Mouse (Mus musculus): ENCODE results near the gene Ercc5. TPM values are rescaled to one million over a fixed set of nuclear protein-coding genes. Genes with fewer than 3 reads are reported as not detected.
A peak's percentile ranks its signal among the peaks of the same experiment; 100 is the strongest.

Gene Ercc5
- 10 to 100 TPM; 15.4 to 18.8 TPM for total RNA-seq (2021)
- long read RNA-seq, experiment 1, transcript Ercc5-201 (15 exons, 3,907 nt): major isoform, 9 of 16 reads
- long read RNA-seq, experiment 1, partial matches to known transcripts: 2 of 16 reads
- long read RNA-seq, experiment 1, other reads (novel, unspliced or antisense): 5 of 16 reads
- long read RNA-seq, experiment 2, transcript Ercc5-201 (15 exons, 3,907 nt): major isoform, 16 of 22 reads
- long read RNA-seq, experiment 2, partial matches to known transcripts: 2 of 22 reads
- long read RNA-seq, experiment 2, other reads (novel, unspliced or antisense): 3 of 22 reads

- peak; percentile 55 to 76 for DNase-seq (ENCODE audit: low spot score in 2 of 2)
These were observed at the start of gene Ercc5 for GRCm38 (mm10) chr1:44147563-44148381. Ercc5 (plus strand) TSS chr1:44147744.

GRCm38 (mm10) chr1:44101448-44102225, 45.9 kb upstream of the Ercc5 start:
- DNase-seq (ENCODE audit: low spot score in 2 of 2): peak in 1 of 2 experiments; percentile 23

GRCm38 (mm10) chr1:44102259-44102717, 45.3 kb upstream of the Ercc5 start, which contains the start of gene Tex30:
Tex30 (minus strand) TSS chr1:44102441.
- DNase-seq (ENCODE audit: low spot score in 2 of 2): peak; percentile 86 to 94

- no peak for DNase-seq (ENCODE audit: low spot score in 2 of 2)
These were observed 44.6 kb upstream of the Ercc5 start for GRCm38 (mm10) chr1:44102939-44103338.

- DNase-seq (ENCODE audit: low spot score in 2 of 2): no peak
These were observed 30.0 kb upstream of the Ercc5 start for GRCm38 (mm10) chr1:44117571-44117970.

GRCm38 (mm10) chr1:44118239-44119054, 29.1 kb upstream of the Ercc5 start, which contains the start of the genes Kdelc1 and Bivm:
Kdelc1 (minus strand) TSS chr1:44118808.
Bivm (plus strand) TSS chr1:44118957.
- DNase-seq (ENCODE audit: low spot score in 2 of 2): peak; percentile 61 to 86

- peak; percentile 67 to 81 for DNase-seq (ENCODE audit: low spot score in 2 of 2)
These were observed 28.1 kb upstream of the Ercc5 start for GRCm38 (mm10) chr1:44119201-44120073.

GRCm38 (mm10) chr1:44120074-44120406, 27.5 kb upstream of the Ercc5 start:
- no peak for DNase-seq (ENCODE audit: low spot score in 2 of 2)

- no peak for DNase-seq (ENCODE audit: low spot score in 2 of 2)
These were observed 25.3 kb upstream of the Ercc5 start for GRCm38 (mm10) chr1:44122256-44122655.

GRCm38 (mm10) chr1:44125590-44125989, 22.0 kb upstream of the Ercc5 start:
- no peak for DNase-seq (ENCODE audit: low spot score in 2 of 2)

GRCm38 (mm10) chr1:44129929-44130581, 17.5 kb upstream of the Ercc5 start:
- DNase-seq (ENCODE audit: low spot score in 2 of 2): no peak

- no peak for DNase-seq (ENCODE audit: low spot score in 2 of 2)
These were observed 7.3 kb upstream of the Ercc5 start for GRCm38 (mm10) chr1:44140232-44140631.

- DNase-seq (ENCODE audit: low spot score in 2 of 2): no peak
These were observed 4.8 kb upstream of the Ercc5 start for GRCm38 (mm10) chr1:44142747-44143146.

- no peak for DNase-seq (ENCODE audit: low spot score in 2 of 2)
These were observed 1.2 kb downstream of the Ercc5 start for GRCm38 (mm10) chr1:44148706-44149105.

GRCm38 (mm10) chr1:44155287-44155686, 7.7 kb downstream of the Ercc5 start:
- DNase-seq (ENCODE audit: low spot score in 2 of 2): no peak

- no peak for DNase-seq (ENCODE audit: low spot score in 2 of 2)
These were observed 10.8 kb downstream of the Ercc5 start for GRCm38 (mm10) chr1:44158317-44158716.

- DNase-seq (ENCODE audit: low spot score in 2 of 2): no peak
These were observed 14.3 kb downstream of the Ercc5 start for GRCm38 (mm10) chr1:44161818-44162217.

- DNase-seq (ENCODE audit: low spot score in 2 of 2): no peak
These were observed 14.8 kb downstream of the Ercc5 start for GRCm38 (mm10) chr1:44162389-44162788.

- DNase-seq (ENCODE audit: low spot score in 2 of 2): no peak
These were observed 20.4 kb downstream of the Ercc5 start for GRCm38 (mm10) chr1:44167859-44168383.

All from gastrocnemius, postnatal 4 days (tissue).